Mouse (Mus musculus) lung, postnatal 0 days (tissue): ENCODE results near the gene Opcml. TPM values are rescaled to one million over a fixed set of nuclear protein-coding genes. Genes with fewer than 3 reads are reported as not detected.

Experiments used
- ATAC-seq: fragments of 200-750 bp; cut with Nextera tagmentation; 2 replicates; pipeline ENCODE4 v1.8.0; 2017; ENCODE audit warnings: moderate library complexity
- DNase-seq: peaks from one replicate; pipeline ENCODE4 v3.0.0-alpha.2; 2016; ENCODE audit warnings: low spot score
- H3K27ac ChIP-seq: fragments of 300-500 bp; sonication (generic); 2 replicates; pipeline ENCODE4 v1.5.1; 2014; ENCODE audit warnings: antibody characterized with exemption, mild to moderate bottlenecking, low read length, mixed read lengths
- H3K27me3 ChIP-seq: fragments of 300-500 bp; sonication (generic); replicated peaks from 2 replicates; pipeline ENCODE4 v1.6.1; 2014; ENCODE audit warnings: low read length, mixed read lengths; ENCODE audit not compliant: insufficient read depth
- H3K36me3 ChIP-seq: fragments of 300-500 bp; sonication (generic); 2 replicates; pipeline ENCODE4 v1.6.1; 2014; ENCODE audit warnings: low read length, mixed read lengths; ENCODE audit not compliant: insufficient read depth
- H3K4me1 ChIP-seq: fragments of 300-500 bp; sonication (generic); 2 replicates; pipeline ENCODE4 v1.6.1; 2014; ENCODE audit warnings: antibody characterized with exemption, low read depth, low read length, mixed read lengths; ENCODE audit not compliant: insufficient read depth
- H3K4me2 ChIP-seq: fragments of 300-500 bp; sonication (generic); replicated peaks from 2 replicates; pipeline ENCODE4 v1.6.1; 2014; ENCODE audit warnings: low read depth, mild to moderate bottlenecking, low read length, moderate library complexity, mixed read lengths
- H3K4me3 ChIP-seq: fragments of 300-500 bp; sonication (generic); 2 replicates; pipeline ENCODE4 v1.5.1; 2014; ENCODE audit warnings: low read depth, low read length
- H3K9ac ChIP-seq: fragments of 300-500 bp; sonication (generic); replicated peaks from 2 replicates; pipeline ENCODE4 v1.6.1; 2014; ENCODE audit warnings: low read depth, mild to moderate bottlenecking
- H3K9me3 ChIP-seq: fragments of 300-500 bp; sonication (generic); 2 replicates; pipeline ENCODE4 v1.6.1; 2016; ENCODE audit warnings: low read length, mixed read lengths
- CTCF ChIP-seq: IDR thresholded peaks from 2 replicates; pipeline ENCODE4 v1.5.1; 2016; ENCODE audit warnings: antibody characterized with exemption, mild to moderate bottlenecking
- EP300 ChIP-seq: IDR thresholded peaks from 2 replicates; pipeline ENCODE4 v1.6.1; 2016; ENCODE audit warnings: antibody characterized with exemption, mild to moderate bottlenecking, control low read depth
- WGBS: fragments of 180-500 bp; shearing (Covaris S2); extraction: QIAGEN DNeasy Blood & Tissue Kit; methylation state at CpG from one replicate; pipeline ENCODE4 v1.1.7; 2014; 5-methylcytosine and 5-hydroxymethylcytosine counted together
- polyA plus RNA-seq: library from polyadenylated mRNA; unstranded; fragments of >200 nt; fragmentation: Nextera tagmentation; extraction: Ambion mirVana; gene quantifications from 2 replicates; pipeline ENCODE4 v1.2.1, GENCODE M21; 2015

Opcml gene
- polyA plus RNA-seq, 1 experiment from 2014 or later = 2.5 TPM

DNA sequence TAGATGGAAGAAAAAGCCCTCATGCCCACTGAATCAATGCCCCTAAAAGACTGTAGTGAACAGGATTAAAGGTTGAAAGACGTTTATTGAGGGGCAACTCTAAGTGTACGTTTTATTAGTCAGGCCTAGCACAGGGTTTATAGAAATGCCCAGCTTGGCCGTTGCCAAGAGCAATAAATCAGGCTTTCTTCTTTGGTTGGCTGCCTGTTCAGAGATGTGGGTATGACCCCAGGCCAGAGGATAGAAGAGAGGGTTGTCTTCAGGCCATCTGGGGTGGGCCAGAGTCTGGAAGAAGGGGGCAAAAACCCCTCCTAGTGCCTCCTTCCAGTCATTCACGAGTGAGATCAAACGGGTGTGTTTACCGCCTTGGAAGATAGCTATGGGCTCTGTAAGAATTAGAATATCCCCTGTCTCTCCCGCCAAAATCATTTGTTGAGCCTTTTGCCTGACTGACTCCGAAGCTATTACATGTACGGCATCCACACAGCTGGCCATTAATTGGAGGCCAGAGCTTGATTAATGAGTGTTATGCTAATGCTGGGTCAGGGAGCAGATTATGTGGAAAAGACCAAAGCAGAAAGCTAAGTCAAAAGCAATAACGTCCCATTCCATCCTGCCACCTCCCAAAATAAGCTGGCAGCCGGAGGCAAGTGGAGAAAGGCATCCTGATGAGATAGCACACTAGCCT lies 154.9 kb downstream of the Opcml start:
- TF ChIP-seq CTCF = no peak
- no peak for TF ChIP-seq EP300
- Histone ChIP-seq H3K27ac (no peak overlapping the region), H3K9me3 (no peaks in the 10 kb centered on the region), H3K4me3 (no peak overlapping the region), H3K36me3 (no peaks in the 10 kb centered on the region), H3K4me1 (no peaks in the 10 kb centered on the region), H3K9ac (no peak overlapping the region), H3K27me3 (no peaks in the 10 kb centered on the region), H3K4me2 (no peak overlapping the region)
- WGBS = 55% methylated on average over 11 of the region's 11 CpGs
- no peak for DNase-seq
- ATAC-seq = no peak

- WGBS = 47% methylated on average over 5 of the region's 5 CpGs
- ATAC-seq = no peak
Measured at GRCm38 (mm10) chr9:27951110-27951509, 160.5 kb downstream of the Opcml start.

GRCm38 (mm10) chr9:27961682-27962081 lies 171.1 kb downstream of the Opcml start:
- ATAC-seq (no peak), DNase-seq (no peak)
- WGBS = 60% methylated on average over 3 of the region's 3 CpGs

More at GRCm38 (mm10) chr9:27951110-27951509, 160.5 kb downstream of the Opcml start:
- no peaks in the 10 kb centered on the region for H3K9me3 ChIP-seq
- TF ChIP-seq CTCF (no peak), EP300 (no peak)
- H3K9ac ChIP-seq = no peak overlapping the region
- H3K36me3 ChIP-seq = no peaks in the 10 kb centered on the region
- no peak overlapping the region for H3K4me2 ChIP-seq
- DNase-seq = no peak
- H3K27me3 ChIP-seq = no peaks in the 10 kb centered on the region
- H3K27ac ChIP-seq = no peak overlapping the region
- H3K4me1 ChIP-seq = no peaks in the 10 kb centered on the region
- H3K4me3 ChIP-seq = no peak overlapping the region

DNA sequence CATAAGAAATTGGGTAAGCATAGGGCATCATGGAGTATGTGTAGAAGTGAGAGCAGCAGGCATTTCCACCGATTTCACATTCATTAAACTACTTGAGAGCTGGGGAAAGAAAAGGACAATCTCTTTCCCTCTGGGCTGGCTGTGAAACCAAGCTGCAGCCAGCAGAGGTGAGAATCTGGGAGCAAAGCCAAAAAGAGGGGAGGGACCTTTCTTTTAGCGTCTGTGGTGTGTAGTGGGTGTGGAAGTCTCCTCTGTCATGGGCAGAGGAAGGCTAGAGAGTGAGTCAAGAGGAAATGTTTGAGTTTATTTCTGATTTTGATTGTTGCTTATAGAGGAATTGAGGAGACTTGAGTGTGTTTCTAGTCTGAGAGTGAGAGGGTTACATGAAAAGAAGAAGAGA lies 172.8 kb downstream of the Opcml start:
- WGBS = 0% methylated on average over 2 of the region's 2 CpGs
- TF ChIP-seq EP300 (no peak), CTCF (no peak)
- ATAC-seq = peak; percentile 44; the same call in 1 of the 2 replicates
- Histone ChIP-seq H3K9ac (no peak overlapping the region), H3K9me3 (no peaks in the 10 kb centered on the region), H3K4me3 (no peak overlapping the region), H3K4me2 (no peak overlapping the region), H3K4me1 (no peaks in the 10 kb centered on the region), H3K36me3 (no peaks in the 10 kb centered on the region), H3K27ac (no peak overlapping the region), H3K27me3 (no peaks in the 10 kb centered on the region)
- DNase-seq = peak; percentile 49

More at GRCm38 (mm10) chr9:27961682-27962081, 171.1 kb downstream of the Opcml start:
- TF ChIP-seq EP300 (no peak), CTCF (no peak)
- H3K4me2 ChIP-seq = no peak overlapping the region
- H3K9me3 ChIP-seq = no peaks in the 10 kb centered on the region
- H3K4me3 ChIP-seq = no peak overlapping the region
- H3K4me1 ChIP-seq = no peaks in the 10 kb centered on the region
- H3K36me3 ChIP-seq = no peaks in the 10 kb centered on the region
- no peak overlapping the region for H3K9ac ChIP-seq
- no peaks in the 10 kb centered on the region for H3K27me3 ChIP-seq
- no peak overlapping the region for H3K27ac ChIP-seq

GRCm38 (mm10) chr9:27964902-27965550 lies 174.5 kb downstream of the Opcml start:
- DNase-seq (no peak), ATAC-seq (no peak)
- no peak for TF ChIP-seq EP300
- no peak for TF ChIP-seq CTCF
- Histone ChIP-seq H3K4me3 (no peak overlapping the region), H3K27me3 (no peaks in the 10 kb centered on the region), H3K27ac (no peak overlapping the region), H3K9me3 (no peaks in the 10 kb centered on the region), H3K4me1 (no peaks in the 10 kb centered on the region), H3K9ac (no peak overlapping the region), H3K36me3 (no peaks in the 10 kb centered on the region), H3K4me2 (no peak overlapping the region)
- WGBS = 75% methylated on average over 10 of the region's 10 CpGs

DNA sequence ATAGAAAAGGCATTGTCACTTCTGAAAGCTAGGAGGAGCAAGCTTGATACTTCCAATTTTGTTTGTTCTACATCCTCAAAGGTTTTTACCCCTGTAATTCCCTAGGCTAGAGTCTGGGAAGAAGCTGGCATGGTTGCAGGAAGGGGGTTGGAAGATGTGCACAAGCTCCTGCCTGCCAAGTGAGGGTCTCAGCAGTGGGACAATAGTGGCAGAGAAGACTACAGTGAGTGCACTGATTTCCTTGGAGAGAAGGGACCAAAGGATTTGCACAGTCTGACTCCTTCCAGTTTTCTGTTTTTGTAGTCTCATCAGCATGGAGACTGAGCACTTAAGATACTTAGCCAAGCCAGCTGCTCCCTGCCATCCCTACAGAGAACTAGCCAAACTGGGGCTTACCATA lies 177.7 kb downstream of the Opcml start:
- H3K9ac ChIP-seq = no peak overlapping the region
- H3K27ac ChIP-seq = no peak overlapping the region
- H3K9me3 ChIP-seq = no peaks in the 10 kb centered on the region

More for the DNA sequence above, 177.7 kb downstream of the Opcml start:
- H3K27me3 ChIP-seq = no peaks in the 10 kb centered on the region
- DNase-seq (no peak), ATAC-seq (no peak)
- no peak overlapping the region for H3K4me2 ChIP-seq
- no peak for TF ChIP-seq EP300
- H3K36me3 ChIP-seq = no peaks in the 10 kb centered on the region
- no peak overlapping the region for H3K4me3 ChIP-seq
- H3K4me1 ChIP-seq = no peaks in the 10 kb centered on the region
